Mouse (Mus musculus) lung, postnatal 36 days (tissue): ENCODE data around the gene Slc7a9.

Experiments
- DNase-seq: peaks from one replicate; pipeline ENCODE4 v3.0.0; 2022; ENCODE audit warnings: mixed read lengths

Gene Slc7a9

GRCm38 (mm10) chr7:35447996-35448846 lies at the start of gene Slc7a9:
TSS of gene Slc7a9 (plus strand) at chr7:35448796.
- no peak for DNase-seq

DNA sequence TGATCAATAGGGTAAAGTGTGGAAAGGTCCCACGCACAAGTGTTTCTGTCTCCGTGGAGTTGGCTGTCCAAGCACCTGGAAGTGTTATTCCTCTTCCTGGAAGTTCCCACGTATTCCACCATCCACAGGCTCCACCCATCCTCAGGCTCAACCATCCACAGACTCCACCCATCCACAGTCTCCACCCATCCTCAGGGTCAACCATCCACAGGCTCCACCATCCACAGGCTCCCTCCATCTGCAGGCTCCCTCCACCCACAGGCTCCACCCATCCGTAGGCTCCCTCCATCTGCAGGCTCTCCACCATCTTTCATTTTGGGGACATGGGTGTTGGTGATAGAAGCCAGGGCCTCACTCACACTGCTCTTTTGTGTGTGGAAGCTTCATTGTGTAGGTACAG lies 47.4 kb upstream of the Slc7a9 start:
- DNase-seq: no peak

DNA sequence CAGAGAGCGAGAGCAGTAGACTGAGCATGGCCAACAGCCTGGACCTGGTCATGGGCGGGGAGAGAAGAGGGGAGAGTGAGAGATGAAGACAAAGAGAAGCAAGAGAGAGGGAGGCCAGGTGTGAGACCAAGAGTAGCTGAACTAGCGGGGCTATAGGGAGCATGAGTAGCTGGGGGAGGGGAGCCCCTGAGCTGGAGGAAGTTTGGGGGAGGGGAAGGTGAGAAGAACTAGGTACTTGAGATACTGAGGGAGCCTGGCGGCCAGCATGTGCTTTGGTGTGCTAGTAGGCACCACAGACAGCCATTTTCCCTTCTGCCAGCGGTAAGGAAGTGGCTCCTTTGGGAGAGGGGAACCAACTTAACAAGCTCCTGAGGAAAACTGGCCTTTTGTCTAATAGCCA lies 33.4 kb upstream of the Slc7a9 start:
- DNase-seq: no peak

DNA sequence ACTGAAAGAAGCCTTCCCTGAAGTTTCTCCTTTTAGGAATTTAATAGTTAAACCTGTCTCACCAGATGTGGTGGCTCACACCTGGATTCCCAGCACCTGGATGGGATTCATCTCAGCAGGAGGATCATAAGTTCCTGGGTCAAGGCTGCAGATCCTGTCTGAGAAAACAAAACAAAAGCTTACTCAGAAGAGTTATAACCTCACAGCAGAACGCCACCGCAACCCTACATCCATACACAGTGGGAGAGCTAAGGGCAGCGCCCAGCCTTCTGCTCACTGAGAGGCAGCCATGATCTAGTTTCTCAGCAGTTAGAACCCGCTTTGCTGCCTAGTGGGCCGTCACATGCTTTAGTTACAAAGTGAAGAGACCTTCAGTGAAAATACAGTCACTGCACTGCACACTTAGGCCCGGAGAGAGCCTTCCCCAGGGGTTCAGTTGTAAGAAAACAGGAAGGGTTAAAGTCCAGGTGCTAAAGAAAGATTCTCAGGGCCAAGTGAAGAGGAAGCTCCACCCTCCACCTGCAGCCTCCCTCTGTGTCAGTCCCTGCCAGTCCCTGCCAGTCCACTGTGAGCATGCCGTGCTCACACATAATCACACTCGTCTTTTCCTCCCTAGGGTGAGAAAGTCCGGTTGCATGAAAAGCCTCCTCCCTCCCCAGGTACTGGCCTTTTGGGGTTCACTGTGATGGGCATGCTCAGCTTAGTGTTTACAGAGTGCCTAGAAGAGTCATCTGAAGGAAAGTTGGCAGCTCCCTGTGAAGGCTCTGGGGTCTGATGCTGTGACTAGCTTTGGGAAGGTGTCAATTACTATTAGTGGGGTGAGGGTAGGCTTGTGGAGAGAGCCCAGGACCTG lies 32.6 kb upstream of the Slc7a9 start:
- DNase-seq: no peak

DNA sequence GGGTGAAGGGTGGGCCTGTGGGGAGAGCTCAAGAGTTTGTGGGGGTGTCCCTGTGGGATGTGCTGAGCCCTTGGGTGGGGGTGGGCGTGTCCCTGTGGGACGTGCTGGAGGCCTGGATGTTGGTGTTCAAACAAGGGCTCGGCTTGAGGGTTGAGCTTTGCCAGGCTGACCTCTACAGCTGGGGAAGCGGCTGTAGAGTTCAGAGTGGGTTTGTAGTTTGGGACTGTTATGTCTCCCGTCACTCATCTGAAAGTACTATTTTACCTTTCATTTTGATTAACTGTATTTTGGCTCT lies 32.0 kb upstream of the Slc7a9 start:
- no peak for DNase-seq

- peak; percentile 8 for DNase-seq
Observed at GRCm38 (mm10) chr7:35423071-35423470, 25.5 kb upstream of the Slc7a9 start.

DNA sequence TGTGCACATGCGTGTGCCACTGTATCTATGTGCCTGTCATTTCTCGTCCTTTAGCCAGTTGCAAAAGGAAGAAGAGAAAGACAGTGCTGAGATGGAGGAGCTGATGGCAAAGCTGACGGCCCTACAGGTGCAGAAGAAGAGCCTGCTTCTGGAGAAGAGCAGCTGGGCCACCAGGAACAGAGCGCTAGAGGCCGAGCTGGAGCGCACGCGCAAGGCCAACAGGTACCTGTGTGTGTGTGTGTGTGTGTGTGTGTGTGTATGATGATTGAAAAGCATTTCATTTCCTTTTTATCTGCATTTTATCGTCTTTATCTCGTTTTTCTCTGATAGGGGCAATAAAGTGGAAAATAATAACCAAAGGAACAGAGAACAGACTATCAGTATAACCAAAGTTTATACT lies 20.4 kb upstream of the Slc7a9 start:
- DNase-seq: no peak

DNA sequence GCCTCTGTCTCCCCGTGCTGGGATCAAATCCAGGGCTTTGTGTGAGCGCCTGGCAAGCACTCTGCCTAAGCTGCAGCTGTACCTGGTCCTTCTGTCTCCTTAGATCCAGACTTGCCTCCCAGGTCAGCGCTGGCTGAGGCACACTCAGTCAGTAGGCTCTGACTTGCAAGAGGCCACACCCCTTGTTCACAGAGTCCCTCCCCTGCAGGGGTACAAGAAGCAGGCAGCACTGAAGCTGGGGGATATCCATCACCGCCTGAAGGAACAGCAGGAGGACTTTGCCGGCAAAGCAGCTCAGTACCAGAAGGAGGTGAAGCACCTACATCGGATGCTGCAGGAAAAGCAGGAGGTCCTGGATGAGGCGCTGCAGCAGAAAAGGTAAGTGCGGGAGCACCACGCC lies 13.3 kb upstream of the Slc7a9 start:
- no peak for DNase-seq

DNA sequence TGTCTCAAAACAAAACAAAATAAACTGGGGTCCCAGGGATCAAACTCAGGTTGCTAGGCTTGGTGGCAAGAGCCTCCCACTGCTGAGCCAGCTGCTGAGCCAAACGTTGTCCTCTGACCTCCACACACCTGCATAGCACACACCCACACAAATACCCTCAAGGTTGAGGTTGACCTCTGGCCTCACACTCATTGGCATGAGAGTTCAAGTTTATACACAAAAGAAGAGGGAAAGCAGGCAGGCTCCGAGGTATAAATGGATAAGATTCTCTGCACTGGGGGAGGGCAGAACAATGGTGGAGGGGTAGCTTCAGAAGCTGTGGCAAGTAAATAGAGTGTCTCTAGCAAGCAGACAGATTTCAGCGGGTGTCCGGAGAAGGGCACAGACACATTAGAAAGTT lies 1.1 kb upstream of the Slc7a9 start:
- DNase-seq: no peak

GRCm38 (mm10) chr7:35448867-35449266 lies 271 bp downstream of the Slc7a9 start:
- DNase-seq: no peak

DNA sequence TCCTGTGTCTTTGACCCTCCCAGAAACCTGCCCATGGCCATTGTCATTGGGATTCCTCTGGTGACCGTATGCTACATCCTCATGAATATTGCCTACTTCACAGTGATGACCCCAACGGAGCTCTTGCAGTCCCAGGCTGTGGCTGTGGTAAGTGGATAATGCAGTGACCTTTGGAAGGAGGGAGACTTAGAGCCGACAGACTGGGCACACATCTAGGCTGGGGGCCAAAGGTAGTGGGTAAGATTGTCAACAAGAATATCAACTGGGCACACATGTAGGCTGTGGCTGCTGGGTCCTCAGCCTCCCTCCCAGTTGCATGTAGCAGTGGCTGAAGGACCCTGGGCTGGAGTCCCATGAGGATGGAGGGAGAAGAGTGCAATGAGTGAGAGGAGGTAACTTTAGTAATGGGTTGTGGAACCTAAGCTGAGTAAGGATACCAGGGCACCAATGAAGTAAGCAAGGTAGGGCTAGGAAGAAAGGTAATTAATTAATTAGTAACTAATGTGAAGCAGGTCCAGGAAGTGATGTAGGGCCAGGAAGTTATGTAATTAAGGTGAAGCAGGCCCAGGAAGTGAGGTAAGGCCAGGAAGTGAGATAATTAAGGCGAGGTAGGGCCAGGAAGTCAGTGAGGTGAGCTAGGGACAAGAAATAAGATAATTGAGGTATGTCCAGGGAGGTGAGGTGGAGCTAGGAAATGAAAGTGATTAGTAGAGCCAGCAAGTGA lies 7.7 kb downstream of the Slc7a9 start:
- DNase-seq: no peak

- no peak for DNase-seq
Observed at GRCm38 (mm10) chr7:35460971-35461370, 12.4 kb downstream of the Slc7a9 start.

DNA sequence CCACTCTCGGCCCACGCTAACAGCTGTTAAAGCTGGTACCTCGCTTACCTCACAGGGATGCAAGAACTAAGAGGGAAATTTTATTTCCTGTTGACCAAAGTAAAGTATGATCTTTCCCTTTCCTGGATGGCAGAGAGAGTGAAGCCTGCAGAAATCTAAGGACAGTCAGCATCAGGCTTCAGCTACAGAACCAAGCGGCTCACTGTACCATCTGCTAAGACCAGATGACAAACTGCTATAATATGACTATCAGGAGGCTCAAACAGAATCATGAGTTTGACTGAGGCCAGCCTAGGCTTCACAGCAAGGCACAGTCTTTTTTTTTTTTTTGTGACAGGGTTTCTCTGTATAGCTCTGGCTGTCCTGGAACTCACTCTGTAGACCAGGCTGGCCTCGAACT lies 16.4 kb downstream of the Slc7a9 start:
- no peak for DNase-seq

- no peak for DNase-seq
Observed at GRCm38 (mm10) chr7:35467856-35468255, 19.3 kb downstream of the Slc7a9 start.

DNA sequence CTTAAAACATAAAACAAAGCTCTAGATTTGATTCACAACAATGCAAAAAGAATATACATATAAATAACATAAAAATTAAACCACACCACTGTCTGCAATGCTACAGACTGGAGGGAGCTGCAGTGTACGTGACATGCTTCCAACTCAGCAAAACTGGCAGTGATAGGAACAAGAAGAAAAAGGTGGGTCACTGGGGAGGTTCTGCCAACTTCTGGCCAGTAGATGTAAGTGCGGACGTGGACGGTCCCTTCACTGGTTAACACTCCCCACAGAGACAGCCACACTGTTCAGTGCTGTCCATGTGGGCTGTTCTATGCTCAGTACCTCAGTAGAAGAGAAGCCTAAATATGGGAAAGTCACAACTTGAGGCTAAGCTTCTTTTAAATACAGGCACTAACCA lies 22.2 kb downstream of the Slc7a9 start:
- DNase-seq: no peak

DNA sequence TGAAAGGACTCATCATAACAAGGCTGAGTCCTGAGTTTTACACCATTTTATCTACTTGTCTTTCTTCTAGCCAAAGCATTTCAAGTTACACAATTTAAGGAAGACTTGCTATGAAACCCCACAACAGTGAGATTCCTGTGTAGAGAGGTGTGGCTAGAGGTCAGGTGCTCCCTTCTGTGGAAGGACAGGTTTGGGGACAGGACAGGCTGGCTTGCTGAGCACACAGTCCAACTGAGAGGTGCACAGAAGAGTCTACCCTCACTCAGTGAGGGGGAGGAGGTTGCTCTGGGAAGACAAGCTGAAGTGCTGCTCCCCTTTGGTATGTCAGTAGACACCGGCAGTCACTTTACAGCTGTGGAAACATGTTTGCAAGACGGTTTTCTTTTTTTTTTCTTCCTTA lies 27.9 kb downstream of the Slc7a9 start:
- no peak for DNase-seq

DNA sequence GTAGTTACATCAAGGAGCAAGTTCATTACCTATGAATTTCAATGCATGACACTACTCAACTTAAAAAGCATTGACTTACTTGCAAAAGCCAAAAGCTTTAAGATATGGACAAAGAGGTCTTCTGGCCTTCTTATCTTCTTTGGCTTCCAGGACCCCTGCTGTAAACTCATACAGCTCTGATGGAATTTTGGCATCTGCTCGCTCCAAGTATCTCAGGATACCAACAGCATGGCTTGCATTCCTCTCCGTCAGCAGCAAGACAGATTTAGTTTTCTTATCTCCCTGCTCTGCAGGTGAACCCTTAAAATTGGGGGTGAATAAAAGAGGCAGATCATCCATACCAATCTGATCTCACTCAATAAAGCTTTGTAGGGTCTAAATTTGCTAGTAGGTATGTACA lies 36.5 kb downstream of the Slc7a9 start:
- DNase-seq: no peak

GRCm38 (mm10) chr7:35486553-35486952 lies 38.0 kb downstream of the Slc7a9 start:
- DNase-seq: no peak

DNA sequence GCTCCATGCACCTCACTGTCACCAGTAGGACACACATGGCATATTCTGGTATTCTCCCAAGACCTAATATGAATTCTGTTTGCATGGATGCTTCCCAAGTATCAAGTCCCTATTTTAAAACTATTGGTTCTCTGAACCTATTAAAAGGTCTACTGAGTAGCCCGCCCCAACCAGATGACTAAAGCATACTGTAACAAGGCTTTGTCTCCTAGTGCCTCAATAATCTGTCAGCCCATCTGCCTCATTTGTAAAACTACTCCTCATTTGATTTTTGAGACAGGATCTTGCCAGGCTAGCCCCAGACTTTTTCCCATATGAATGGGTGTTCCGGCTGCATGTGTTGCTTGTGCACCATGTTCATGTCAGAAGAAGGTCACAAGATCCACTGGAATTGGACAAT lies 41.6 kb downstream of the Slc7a9 start:
- no peak for DNase-seq

- no peak for DNase-seq
Observed at GRCm38 (mm10) chr7:35491005-35491404, 42.4 kb downstream of the Slc7a9 start.

- no peak for DNase-seq
Observed at GRCm38 (mm10) chr7:35497516-35497915, 48.9 kb downstream of the Slc7a9 start.

- DNase-seq: no peak
Observed at GRCm38 (mm10) chr7:35501995-35502394, 53.4 kb downstream of the Slc7a9 start.
